Comparison of ENCODE assay signal across 11 mouse cellular contexts in the genomic region with DNA sequence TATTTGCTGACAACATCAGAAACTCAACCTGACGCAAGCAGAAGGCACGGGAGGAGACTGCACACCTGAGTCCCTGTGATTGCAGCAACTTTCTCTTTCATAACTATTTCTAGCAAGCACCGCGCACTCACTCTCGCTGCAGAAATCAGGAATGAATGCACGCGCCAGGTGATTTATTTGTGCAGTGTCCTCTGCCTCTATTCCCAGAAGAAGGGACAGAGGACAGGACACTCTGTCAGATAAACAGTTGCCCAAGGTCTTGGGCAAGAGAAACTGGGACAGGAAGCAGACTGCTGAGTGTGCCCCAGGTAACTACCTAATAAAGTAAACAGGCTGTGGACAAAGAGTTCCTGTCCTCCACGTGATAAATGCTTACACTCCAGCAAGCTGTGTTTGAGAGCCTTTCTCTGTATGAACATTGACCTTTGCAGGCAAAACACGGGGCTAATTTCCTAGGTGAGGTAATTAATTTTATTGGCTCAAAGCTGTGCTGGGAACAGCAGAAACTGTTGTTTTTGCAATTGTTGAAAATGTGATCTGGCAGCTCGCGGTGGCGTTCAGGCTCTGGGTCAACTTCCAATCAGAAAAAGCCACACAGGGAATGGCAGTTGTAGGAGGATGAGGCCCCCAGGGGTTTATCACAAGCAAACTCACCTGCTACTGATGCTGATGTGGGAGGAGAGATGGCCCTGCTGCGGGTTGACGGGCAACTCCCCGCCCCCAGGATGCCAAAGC. TPM values are rescaled to one million over a fixed set of nuclear protein-coding genes. Genes with fewer than 3 reads are reported as not detected.
DNase-seq lines count a peak whose midpoint lies in the region; ATAC-seq and TF ChIP-seq lines count a peak whose summit lies in the region.
"Had no signal": no experiment of that assay in that cellular context is flagged by ENCODE, and none has a peak within 500 bp of the region (broad histone marks: within the 10 kb centered on the region; RNA-seq: fewer than 3 reads in every experiment).

No protein-coding gene starts in this region.

- peaks cover 2% of the 10 kb centered on the region for H3K27me3 ChIP-seq in CH12.LX (replicated peaks)
- no peaks in the 10 kb centered on the region for H3K27me3 ChIP-seq in kidney, embryonic 16.5 days (ENCODE audit: insufficient read depth, low read length)
- no peaks in the 10 kb centered on the region for H3K27me3 ChIP-seq in lung, embryonic 16.5 days (ENCODE audit: control insufficient read depth, insufficient read depth, low read depth, low read length)
- H3K27me3 ChIP-seq in midbrain, postnatal 0 days (ENCODE audit: insufficient read depth, low read length), result no peaks in the 10 kb centered on the region
- H3K27me3 ChIP-seq: Patski had no signal

- in situ Hi-C loops in CH12.LX (cut with MboI; ENCODE audit: low pct_ligation_motif_present, low pct_unique_long_range_greater_than_20kb, low sequenced_read_pairs), result no loop called here

- dilution Hi-C loops in CH12.LX (cut with MboI; ENCODE audit: extremely low pct_ligation_motif_present, extremely low pct_unique_long_range_greater_than_20kb, low sequenced_read_pairs), result no loop called here

- TF ChIP-seq POLR2A in CH12.LX (IDR thresholded peaks at IDR 0.05; ENCODE audit: low read depth, low read length), result no peak

- intact Hi-C loops in heart, postnatal 25 days (cut with DNase I), result no loop called here

- no peak for TF ChIP-seq CTCF in CH12.LX (conservative IDR thresholded peaks at IDR 0.05 in 1 of 2, IDR thresholded peaks at IDR 0.05 in 1 of 2; ENCODE audit: low read depth in 2 of 2, low read length in 2 of 2)
- no peak for TF ChIP-seq CTCF in midbrain, postnatal 0 days (IDR thresholded peaks at IDR 0.05)

- peaks cover 12% of the 10 kb centered on the region for H3K9me3 ChIP-seq in CH12.LX (replicated peaks; ENCODE audit: low read length)
- H3K9me3 ChIP-seq in kidney, embryonic 16.5 days (ENCODE audit: low read length), result peaks cover 6% of the 10 kb centered on the region
- no peaks in the 10 kb centered on the region; the same call in 1 of the 2 replicates for H3K9me3 ChIP-seq in lung, embryonic 16.5 days (ENCODE audit: control insufficient read depth, low read length)
- peaks cover 4% of the 10 kb centered on the region; the same call in 1 of the 2 replicates for H3K9me3 ChIP-seq in midbrain, postnatal 0 days (ENCODE audit: low read length)

- no peaks in the 10 kb centered on the region for H3K79me2 ChIP-seq in CH12.LX (replicated peaks; ENCODE audit: control insufficient read depth, extremely low read depth, insufficient read depth, poor library complexity, severe bottlenecking)

- WGBS in kidney, embryonic 16.5 days, result 32% methylated on average over 15 of the region's 15 CpGs
- WGBS in lung, embryonic 16.5 days, result 22% methylated on average over 15 of the region's 15 CpGs
- whole genome bisulfite sequencing in midbrain, postnatal 0 days, result 58% methylated on average over 15 of the region's 15 CpGs

- TF ChIP-seq RAD21 in CH12.LX (IDR thresholded peaks at IDR 0.05; ENCODE audit: low read depth, low read length), result no peak

- no peaks in the 10 kb centered on the region for H3K36me3 ChIP-seq in CH12.LX (replicated peaks in 1 of 2; ENCODE audit: control insufficient read depth in 1 of 2, insufficient read depth in 1 of 2, low read length in 1 of 2)
- no peaks in the 10 kb centered on the region for H3K36me3 ChIP-seq in kidney, embryonic 16.5 days (ENCODE audit: insufficient read depth, low read length)
- H3K36me3 ChIP-seq in lung, embryonic 16.5 days (ENCODE audit: control insufficient read depth, insufficient read depth, low read length), result no peaks in the 10 kb centered on the region
- no peaks in the 10 kb centered on the region for H3K36me3 ChIP-seq in midbrain, postnatal 0 days (ENCODE audit: insufficient read depth, low read length)

- DNase-seq in CH12.LX (ENCODE audit: extremely low read depth), result no peak
- DNase-seq in adrenal gland, postnatal 10 days, result peak; percentile 36
- DNase-seq in embryo, embryonic 11 days, result no peak
- DNase-seq in heart, postnatal 25 days (ENCODE audit: low spot score), result no peak
- no peak for DNase-seq in midbrain, postnatal 0 days (ENCODE audit: low spot score)
- DNase-seq: thymus, postnatal 4 days had no signal

- no peak for ATAC-seq in kidney, embryonic 16.5 days (ENCODE audit: low FRiP score, low TSS enrichment)
- ATAC-seq in lung, embryonic 16.5 days (ENCODE audit: low read depth), result peak; percentile 41; the same call in 1 of the 2 replicates
- no peak for ATAC-seq in midbrain, postnatal 0 days (ENCODE audit: low FRiP score)
- ATAC-seq: midbrain, embryonic 16.5 days; Patski had no signal

- no peak overlapping the region for H3K9ac ChIP-seq in CH12.LX (ENCODE audit: insufficient read depth, low read depth)
- H3K9ac ChIP-seq in kidney, embryonic 16.5 days (replicated peaks; ENCODE audit: low read length), result 0 out of 2 replicates have a peak overlapping the region, but pooled peaks have one; percentile 32
- peak overlapping the region; percentile 39; the same call in 1 of the 2 replicates for H3K9ac ChIP-seq in lung, embryonic 16.5 days (ENCODE audit: low read length)
- no peak overlapping the region for H3K9ac ChIP-seq in midbrain, postnatal 0 days (replicated peaks; ENCODE audit: low read length, poor library complexity, severe bottlenecking)

- no peak for TF ChIP-seq EP300 in CH12.LX (IDR thresholded peaks at IDR 0.05; ENCODE audit: low read length)

- H3K4me2 ChIP-seq in CH12.LX (ENCODE audit: insufficient read depth, low read depth, poor library complexity, severe bottlenecking), result peak overlapping the region; percentile 34
- no peak overlapping the region for H3K4me2 ChIP-seq in kidney, embryonic 16.5 days (replicated peaks; ENCODE audit: low read depth, low read length)
- H3K4me2 ChIP-seq in lung, embryonic 16.5 days (ENCODE audit: low read depth, low read length), result peak overlapping the region; percentile 41
- H3K4me2 ChIP-seq in midbrain, postnatal 0 days (ENCODE audit: low read depth, low read length, poor library complexity, severe bottlenecking), result no peak overlapping the region

- H3K27ac ChIP-seq in CH12.LX (ENCODE audit: insufficient read depth, low read depth), result no peak overlapping the region
- H3K27ac ChIP-seq in kidney, embryonic 16.5 days (ENCODE audit: low read length), result 0 out of 2 replicates have a peak overlapping the region, but pooled peaks have one; percentile 27
- peak overlapping the region; percentile 15 for H3K27ac ChIP-seq in lung, embryonic 16.5 days (ENCODE audit: low read length)
- no peak overlapping the region for H3K27ac ChIP-seq in midbrain, postnatal 0 days (ENCODE audit: low read depth, low read length)

- H3K4me3 ChIP-seq in CH12.LX (replicated peaks in 1 of 3; ENCODE audit: low read depth in 2 of 3, low read length in 2 of 3, poor library complexity in 1 of 3), result no peak overlapping the region
- no peak overlapping the region for H3K4me3 ChIP-seq in kidney, embryonic 16.5 days (ENCODE audit: low read length)
- peak overlapping the region; percentile 8; the same call in 1 of the 2 replicates for H3K4me3 ChIP-seq in lung, embryonic 16.5 days (ENCODE audit: low read length)
- H3K4me3 ChIP-seq in midbrain, postnatal 0 days (ENCODE audit: low read depth, low read length), result no peak overlapping the region

- H3K4me1 ChIP-seq in CH12.LX (ENCODE audit: control insufficient read depth in 1 of 2, insufficient read depth in 2 of 2), result peaks cover 6 to 10% of the 10 kb centered on the region in 2 experiments; a peak in 3 of 4 replicates
- peaks cover 12% of the 10 kb centered on the region for H3K4me1 ChIP-seq in kidney, embryonic 16.5 days (ENCODE audit: insufficient read depth, low read length)
- H3K4me1 ChIP-seq in lung, embryonic 16.5 days (replicated peaks; ENCODE audit: control insufficient read depth, insufficient read depth, low read length), result peaks cover 17% of the 10 kb centered on the region
- no peaks in the 10 kb centered on the region for H3K4me1 ChIP-seq in midbrain, postnatal 0 days (ENCODE audit: insufficient read depth, low read length)

TF ChIP-seq in CH12.LX, 34 proteins besides CTCF, POLR2A, EP300 and RAD21:
- TF ChIP-seq E2F4 (IDR thresholded peaks at IDR 0.05; ENCODE audit: insufficient replicate concordance, low read depth, low read length), result no peak
- TF ChIP-seq ELF1 (IDR thresholded peaks at IDR 0.05; ENCODE audit: low read depth, low read length), result no peak
- no peak for TF ChIP-seq SIN3A (IDR thresholded peaks at IDR 0.05; ENCODE audit: low read length)
- TF ChIP-seq BHLHE40 (IDR thresholded peaks at IDR 0.05; ENCODE audit: low read depth, low read length), result peak; percentile 42; the same call in 1 of the 2 replicates

RNA-seq across cellular contexts. Expression of a gene that starts 33.2 kb away (rescaled TPM):
- not detected in 2 replicates for total RNA-seq in CH12.LX (2012; rRNA removed)
- not detected in 2 replicates for total RNA-seq in CH12.LX (2014; rRNA removed)
- polyA plus RNA-seq in CH12.LX (2012; ENCODE audit: insufficient read length, low read depth), result not detected in 2 replicates
- 1 to 10 TPM in 1 of 2 experiments, under 1 TPM in 1; 0.72 to 1.7 TPM for total RNA-seq in adrenal gland, postnatal 10 days (2021)
- polyA plus RNA-seq in kidney, embryonic 16.5 days (2015; fragmentation: Nextera tagmentation; extraction: Ambion mirVana), result 0.12 and 0.17 TPM in 2 replicates
- polyA plus RNA-seq in lung, embryonic 16.5 days (2015; fragmentation: Nextera tagmentation; extraction: Ambion mirVana), result 0.14 and 0.15 TPM in 2 replicates
- not detected for total RNA-seq in heart, postnatal 25 days (2021)
- 49.1 and 51.1 TPM in 2 replicates for total RNA-seq in midbrain, postnatal 0 days (2014; rRNA removed)
- 54.8 and 58.4 TPM in 2 replicates for polyA plus RNA-seq in midbrain, postnatal 0 days (2015; fragmentation: Nextera tagmentation; extraction: Ambion mirVana)
- total RNA-seq: heart, adult 18-20 months had no signal
- polyA plus RNA-seq: Patski had no signal

Comparison
In these comparisons a context has a peak if more than half of its experiments do, and no peak if none do; other contexts are left out.
1. H3K27ac ChIP-seq: peak in kidney, embryonic 16.5 days (single experiment) and lung, embryonic 16.5 days (single experiment); none in CH12.LX (single experiment) and midbrain, postnatal 0 days (single experiment).
2. H3K4me2 ChIP-seq: peak in CH12.LX (single experiment) and lung, embryonic 16.5 days (single experiment); none in kidney, embryonic 16.5 days (single experiment) and midbrain, postnatal 0 days (single experiment).
3. H3K9ac ChIP-seq: peak in kidney, embryonic 16.5 days (single experiment) and lung, embryonic 16.5 days (single experiment); none in CH12.LX (single experiment) and midbrain, postnatal 0 days (single experiment).
4. RNA of a gene that starts 33.2 kb away (total RNA-seq): 49.1 to 51.1 TPM in midbrain, postnatal 0 days; 0.72 to 1.7 TPM in adrenal gland, postnatal 10 days, not detected in heart, postnatal 25 days and not detected in CH12.LX; every median in the first group is over 10 times any median in the second.